ENCODE assay signal across 9 mouse cellular contexts in genomic region chr17:5286571-5287209, GRCm38 (mm10).
DNase-seq lines count a peak whose midpoint lies in the region; ATAC-seq and TF ChIP-seq lines count a peak whose summit lies in the region.
"Had no signal": no experiment of that assay in that cellular context is flagged by ENCODE, and none has a peak within 500 bp of the region (broad histone marks: within the 10 kb centered on the region; RNA-seq: fewer than 3 reads in every experiment).

No protein-coding gene starts in this region.

- 78% methylated on average over 15 of the region's 15 CpGs for WGBS in heart, embryonic 12.5 days
- WGBS in forebrain, embryonic 14.5 days: 21% methylated on average over 15 of the region's 15 CpGs
- 80% methylated on average over 15 of the region's 15 CpGs for WGBS in lung, postnatal 0 days

- H3K4me1 ChIP-seq in heart, embryonic 12.5 days (replicated peaks): peaks cover 23% of the 10 kb centered on the region
- peaks cover 45% of the 10 kb centered on the region for H3K4me1 ChIP-seq in forebrain, embryonic 14.5 days (ENCODE audit: control insufficient read depth, insufficient read depth, low read length)
- H3K4me1 ChIP-seq in lung, postnatal 0 days (ENCODE audit: insufficient read depth, low read depth, low read length): no peaks in the 10 kb centered on the region; the same call in 1 of the 2 replicates

- H3K27me3 ChIP-seq in heart, embryonic 12.5 days (replicated peaks): no peaks in the 10 kb centered on the region
- H3K27me3 ChIP-seq in forebrain, embryonic 14.5 days (replicated peaks; ENCODE audit: control insufficient read depth, insufficient read depth, low read length): no peaks in the 10 kb centered on the region
- H3K27me3 ChIP-seq in lung, postnatal 0 days (replicated peaks; ENCODE audit: insufficient read depth, low read length): no peaks in the 10 kb centered on the region

- ATAC-seq in heart, embryonic 12.5 days (ENCODE audit: insufficient number of reproducible peaks, low FRiP score): no peak
- peak; percentile 82 for ATAC-seq in forebrain, embryonic 14.5 days
- no peak for ATAC-seq in lung, postnatal 0 days
- ATAC-seq in granulocyte monocyte progenitor cell, adult 5-6 weeks (replicated peaks; ENCODE audit: poor library complexity, severe bottlenecking): no peak

- TF ChIP-seq EP300 in lung, postnatal 0 days (IDR thresholded peaks at IDR 0.05): no peak

- peak; percentile 22 for DNase-seq in heart, postnatal 4 days
- peak; percentile 44 for DNase-seq in cerebellum, adult 11 months
- peak; percentile 89 for DNase-seq in forebrain, embryonic 14.5 days (ENCODE audit: low spot score)
- DNase-seq in left cerebral cortex, postnatal 4 days: peak; percentile 91
- DNase-seq in lung, postnatal 0 days (ENCODE audit: low spot score): no peak
- no peak for DNase-seq in kidney, adult 11 months
- DNase-seq: thymus, postnatal 4 days had no signal

- no peaks in the 10 kb centered on the region for H3K9me3 ChIP-seq in heart, embryonic 12.5 days (replicated peaks)
- no peaks in the 10 kb centered on the region for H3K9me3 ChIP-seq in forebrain, embryonic 14.5 days (replicated peaks; ENCODE audit: control insufficient read depth, low read length)
- no peaks in the 10 kb centered on the region for H3K9me3 ChIP-seq in lung, postnatal 0 days (ENCODE audit: low read length)

- peaks cover 22% of the 10 kb centered on the region for H3K36me3 ChIP-seq in heart, embryonic 12.5 days
- H3K36me3 ChIP-seq in forebrain, embryonic 14.5 days (ENCODE audit: control insufficient read depth, insufficient read depth, low read length): peaks cover 8% of the 10 kb centered on the region
- 0 out of 2 replicates have a peak, but pooled peaks cover 9% of the 10 kb centered on the region for H3K36me3 ChIP-seq in lung, postnatal 0 days (ENCODE audit: insufficient read depth, low read length)

- intact Hi-C loops in left cerebral cortex, postnatal 4 days (cut with DNase I): no loop called here

- no peak overlapping the region for H3K27ac ChIP-seq in heart, embryonic 12.5 days (ENCODE audit: poor library complexity, severe bottlenecking)
- H3K27ac ChIP-seq in forebrain, embryonic 14.5 days (ENCODE audit: low read depth, low read length): peak overlapping the region; percentile 87
- H3K27ac ChIP-seq in lung, postnatal 0 days (ENCODE audit: low read length): no peak overlapping the region

- H3K9ac ChIP-seq in heart, embryonic 12.5 days: no peak overlapping the region
- H3K9ac ChIP-seq in forebrain, embryonic 14.5 days (ENCODE audit: low read length): peak overlapping the region; percentile 30; the same call in 1 of the 2 replicates
- H3K9ac ChIP-seq in lung, postnatal 0 days (replicated peaks; ENCODE audit: low read depth): no peak overlapping the region

- no peak overlapping the region for H3K4me2 ChIP-seq in heart, embryonic 12.5 days
- peak overlapping the region; percentile 23; the same call in 1 of the 2 replicates for H3K4me2 ChIP-seq in forebrain, embryonic 14.5 days (ENCODE audit: low read length)
- no peak overlapping the region for H3K4me2 ChIP-seq in lung, postnatal 0 days (replicated peaks; ENCODE audit: low read depth, low read length)

- no peak for TF ChIP-seq CTCF in lung, postnatal 0 days (IDR thresholded peaks at IDR 0.05)

- H3K4me3 ChIP-seq in heart, embryonic 12.5 days: no peak overlapping the region
- H3K4me3 ChIP-seq in forebrain, embryonic 14.5 days (ENCODE audit: low read depth, low read length): no peak overlapping the region
- no peak overlapping the region for H3K4me3 ChIP-seq in lung, postnatal 0 days (ENCODE audit: low read depth, low read length)

Comparison
In these comparisons a context has a peak if more than half of its experiments do, and no peak if none do; other contexts are left out.
1. DNase-seq: peak in heart, postnatal 4 days (single experiment), cerebellum, adult 11 months (single experiment), forebrain, embryonic 14.5 days (single experiment) and left cerebral cortex, postnatal 4 days (single experiment); none in lung, postnatal 0 days (single experiment) and kidney, adult 11 months (single experiment).